Mouse (Mus musculus): ENCODE results near the gene Angptl4. TPM values are rescaled to one million over a fixed set of nuclear protein-coding genes. Genes with fewer than 3 reads are reported as not detected.
A peak's percentile ranks its signal among the peaks of the same experiment; 100 is the strongest.
"Not testable (repeated sequence)": the region's sequence is repeated elsewhere in the genome, so short reads cannot be mapped to it uniquely, and the experiment has no call there.

Angptl4 gene
- 43.2 and 43.7 TPM in 2 replicates for polyA plus RNA-seq (2016; fragmentation: Nextera tagmentation; extraction: Ambion mirVana)

DNA sequence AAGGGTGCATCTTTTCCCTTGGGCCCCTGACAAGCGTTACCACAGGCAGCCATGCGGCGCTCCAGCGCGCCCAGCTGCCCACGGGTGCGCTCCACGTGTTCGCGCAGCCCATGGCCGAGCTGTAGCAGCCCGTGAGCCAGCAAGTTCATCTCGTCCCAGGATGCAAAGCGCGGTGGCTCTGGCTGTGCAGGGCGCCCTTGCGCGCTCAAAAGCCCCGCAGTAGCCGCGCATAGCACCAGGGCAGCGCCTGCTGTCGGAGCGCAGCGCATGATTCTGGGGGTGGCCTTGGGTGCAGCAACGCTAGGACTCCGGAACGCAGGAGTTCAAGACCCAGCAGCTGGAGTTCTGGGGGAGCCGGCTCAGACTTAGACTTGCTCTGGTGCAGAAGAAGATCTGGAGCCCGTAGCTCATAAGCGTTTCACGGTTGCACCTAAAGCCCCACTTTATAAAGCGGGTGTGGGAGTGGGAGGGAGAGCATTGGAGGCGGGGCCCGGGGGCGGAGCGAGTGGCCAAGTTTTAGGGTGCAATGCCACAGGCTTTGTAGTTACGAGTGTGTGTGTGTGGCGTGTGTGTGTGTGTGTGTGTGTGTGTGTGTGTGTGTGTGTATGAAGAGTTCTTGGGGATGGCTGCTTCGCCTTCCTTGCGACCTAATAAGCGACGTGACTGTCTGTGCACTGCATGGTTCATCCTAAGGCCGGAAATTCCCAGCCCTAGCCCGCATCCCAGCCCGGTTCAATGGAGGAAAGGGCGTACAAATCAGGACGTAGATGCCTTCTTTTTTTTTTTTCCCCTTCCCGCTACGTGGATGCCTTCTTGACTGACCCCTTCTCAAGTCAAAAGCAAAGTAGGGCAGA is at the start of gene Angptl4:
Gene Angptl4, minus strand, starts transcription at position 707 of the 854 bp plus-strand sequence.
- peak; percentile 60 for ATAC-seq (ENCODE audit: insufficient number of reproducible peaks, insufficient read depth, low FRiP score, low TSS enrichment, low read depth)
- 2% methylated on average over 50 of the region's 50 CpGs for WGBS
- peaks cover 51% of the 10 kb centered on the region for H3K4me1 ChIP-seq (replicated peaks)

DNA sequence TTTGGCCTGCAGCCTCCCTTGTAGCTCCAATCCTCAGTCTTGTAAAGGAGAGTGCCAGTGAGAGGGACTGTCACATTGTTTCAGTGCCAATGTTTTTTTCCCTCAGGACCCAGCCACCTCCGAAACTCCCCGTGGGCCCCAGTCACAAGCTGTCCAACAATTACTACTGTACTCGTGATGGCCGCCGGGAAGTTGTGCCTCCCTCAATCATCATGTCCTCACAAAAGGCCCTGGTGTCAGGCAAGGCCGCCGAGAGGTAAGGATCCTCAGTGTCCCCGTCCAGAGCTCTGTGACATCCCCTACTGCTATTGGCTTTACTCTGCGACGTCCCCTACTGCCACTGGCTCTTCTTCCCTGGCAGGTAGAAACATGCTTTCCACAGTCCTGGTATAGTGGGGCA is 47.9 kb upstream of the Angptl4 start:
- peaks cover 75% of the 10 kb centered on the region for H3K36me3 ChIP-seq
- 93% methylated on average over 10 of the region's 10 CpGs for WGBS
- no peak overlapping the region for H3K4me2 ChIP-seq
- H3K4me3 ChIP-seq (replicated peaks), result no peak overlapping the region
- no peak overlapping the region for H3K9ac ChIP-seq (replicated peaks)
- H3K27me3 ChIP-seq, result no peaks in the 10 kb centered on the region
- ATAC-seq (ENCODE audit: insufficient number of reproducible peaks, insufficient read depth, low FRiP score, low TSS enrichment, low read depth), result no peak
- H3K4me1 ChIP-seq (replicated peaks), result peaks cover 10% of the 10 kb centered on the region
- H3K9me3 ChIP-seq, result no peaks in the 10 kb centered on the region
- no peak overlapping the region for H3K27ac ChIP-seq

More for the DNA sequence above, at the start of gene Angptl4:
- Histone ChIP-seq H3K27me3 (no peaks in the 10 kb centered on the region), H3K9ac (replicated peaks) (peak within 1 kb of the TSS; percentile 66), H3K27ac (peak within 1 kb of the TSS; percentile 98), H3K4me3 (replicated peaks) (peak within 1 kb of the TSS; percentile 54), H3K4me2 (peak within 1 kb of the TSS; percentile 81), H3K36me3 (peaks cover 22% of the 10 kb centered on the region), H3K9me3 (no peaks in the 10 kb centered on the region)

DNA sequence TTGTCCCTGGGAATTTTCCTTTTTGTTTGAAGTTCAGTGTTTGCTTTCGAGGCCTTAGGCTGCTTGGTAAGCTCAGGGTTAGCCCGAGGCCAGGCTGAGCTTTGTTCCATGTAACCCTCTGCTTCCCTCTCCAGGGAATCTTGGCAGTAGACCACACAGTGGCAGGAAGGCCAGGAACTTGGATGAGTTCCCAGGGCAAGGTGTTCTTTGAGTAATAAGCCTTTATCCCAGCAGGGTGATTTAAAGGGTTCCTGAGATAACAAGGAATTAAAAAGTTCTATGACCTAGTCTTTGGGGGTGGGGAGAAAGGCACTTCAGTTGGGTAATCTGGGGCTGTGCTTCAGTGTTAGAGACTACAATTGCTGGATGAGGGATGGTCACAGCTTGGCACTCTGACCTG is 47.3 kb upstream of the Angptl4 start:
- WGBS, result 79% methylated on average over 2 of the region's 2 CpGs
- peaks cover 68% of the 10 kb centered on the region for H3K36me3 ChIP-seq

DNA sequence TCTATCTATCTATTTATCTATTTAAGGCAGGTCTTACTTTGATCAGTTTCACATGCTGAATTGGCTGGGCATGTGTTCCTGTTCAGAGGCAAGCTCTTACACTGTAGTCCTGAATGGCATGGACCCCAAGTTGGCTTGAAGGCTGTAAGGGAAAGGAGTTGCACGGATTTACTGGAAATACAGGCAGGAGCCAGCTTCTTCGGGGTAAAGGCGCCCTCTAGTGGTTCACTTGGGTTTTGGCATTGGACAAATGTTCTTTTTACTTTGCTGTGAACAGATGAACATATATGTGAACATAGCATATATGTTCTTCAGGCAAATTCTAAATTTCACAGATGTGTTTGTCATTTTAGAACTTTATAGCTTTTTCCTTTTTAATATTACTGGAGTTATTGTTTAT is 45.2 kb upstream of the Angptl4 start:
- Histone ChIP-seq H3K9me3 (no peaks in the 10 kb centered on the region), H3K27ac (no peak overlapping the region), H3K27me3 (no peaks in the 10 kb centered on the region), H3K36me3 (peaks cover 67% of the 10 kb centered on the region), H3K4me3 (replicated peaks) (no peak overlapping the region), H3K9ac (replicated peaks) (no peak overlapping the region), H3K4me1 (replicated peaks) (peaks cover 22% of the 10 kb centered on the region), H3K4me2 (no peak overlapping the region)
- under 1% methylated on average over 3 of the region's 3 CpGs for WGBS
- ATAC-seq (ENCODE audit: insufficient number of reproducible peaks, insufficient read depth, low FRiP score, low TSS enrichment, low read depth), result no peak

More for the DNA sequence above, 47.3 kb upstream of the Angptl4 start:
- Histone ChIP-seq H3K4me1 (replicated peaks) (peaks cover 10% of the 10 kb centered on the region), H3K4me3 (replicated peaks) (no peak overlapping the region), H3K27ac (no peak overlapping the region), H3K4me2 (no peak overlapping the region), H3K9ac (replicated peaks) (no peak overlapping the region), H3K9me3 (no peaks in the 10 kb centered on the region), H3K27me3 (no peaks in the 10 kb centered on the region)
- ATAC-seq (ENCODE audit: insufficient number of reproducible peaks, insufficient read depth, low FRiP score, low TSS enrichment, low read depth), result no peak

DNA sequence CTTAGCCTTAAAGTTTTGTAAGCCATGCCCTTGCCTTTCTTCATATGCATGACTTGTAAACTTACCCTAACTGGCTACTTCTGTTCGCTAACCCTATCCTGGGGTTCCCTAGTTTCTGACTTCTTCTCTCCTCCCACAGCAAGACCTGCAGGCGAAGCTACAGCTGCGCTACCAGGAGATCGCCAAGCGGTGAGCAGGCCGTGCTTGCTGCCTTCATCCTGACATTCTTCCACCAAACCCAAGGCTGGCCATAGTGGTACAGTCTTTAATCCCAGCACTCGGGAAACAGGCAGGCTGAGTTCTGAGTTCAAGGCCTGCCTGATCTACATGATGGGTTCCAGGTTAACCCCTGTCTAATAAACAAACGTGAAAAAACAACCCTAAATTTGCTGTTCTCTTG is 43.8 kb upstream of the Angptl4 start:
- no peaks in the 10 kb centered on the region for H3K9me3 ChIP-seq
- no peak for ATAC-seq (ENCODE audit: insufficient number of reproducible peaks, insufficient read depth, low FRiP score, low TSS enrichment, low read depth)
- peak overlapping the region; percentile 81; the same call in 1 of the 2 replicates for H3K9ac ChIP-seq (replicated peaks)
- H3K36me3 ChIP-seq, result peaks cover 67% of the 10 kb centered on the region
- peak overlapping the region; percentile 77 for H3K4me3 ChIP-seq (replicated peaks)
- peak overlapping the region; percentile 76 for H3K4me2 ChIP-seq
- H3K27me3 ChIP-seq, result no peaks in the 10 kb centered on the region
- 84% methylated on average over 8 of the region's 8 CpGs for WGBS
- peaks cover 26% of the 10 kb centered on the region for H3K4me1 ChIP-seq (replicated peaks)
- H3K27ac ChIP-seq, result no peak overlapping the region

DNA sequence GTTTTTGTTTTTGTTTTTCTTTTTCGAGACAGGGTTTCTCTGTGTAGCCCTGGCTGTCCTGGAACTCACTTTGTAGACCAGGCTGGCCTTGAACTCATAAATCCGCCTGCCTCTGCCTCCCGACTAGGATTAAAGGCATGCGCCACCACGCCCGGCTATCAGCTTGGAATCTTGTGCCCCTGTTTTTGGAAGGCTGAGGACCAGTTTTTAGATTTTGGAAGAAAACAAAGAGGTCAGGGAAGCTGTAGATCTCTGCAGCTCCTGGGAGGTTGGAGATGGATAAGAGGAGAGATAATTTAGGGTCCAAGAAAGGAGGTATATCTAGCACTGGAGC is 43.3 kb upstream of the Angptl4 start:
- ATAC-seq (ENCODE audit: insufficient number of reproducible peaks, insufficient read depth, low FRiP score, low TSS enrichment, low read depth); H3K9me3 ChIP-seq; H3K27me3 ChIP-seq: not testable (repeated sequence)
- peak overlapping the region; percentile 76 for H3K4me2 ChIP-seq
- peak overlapping the region; percentile 77 for H3K4me3 ChIP-seq (replicated peaks)
- H3K9ac ChIP-seq (replicated peaks), result peak overlapping the region; percentile 81
- H3K4me1 ChIP-seq (replicated peaks), result peaks cover 26% of the 10 kb centered on the region
- 4% methylated on average over 6 of the region's 6 CpGs for WGBS
- H3K36me3 ChIP-seq, result peaks cover 67% of the 10 kb centered on the region
- peak overlapping the region; percentile 92 for H3K27ac ChIP-seq

DNA sequence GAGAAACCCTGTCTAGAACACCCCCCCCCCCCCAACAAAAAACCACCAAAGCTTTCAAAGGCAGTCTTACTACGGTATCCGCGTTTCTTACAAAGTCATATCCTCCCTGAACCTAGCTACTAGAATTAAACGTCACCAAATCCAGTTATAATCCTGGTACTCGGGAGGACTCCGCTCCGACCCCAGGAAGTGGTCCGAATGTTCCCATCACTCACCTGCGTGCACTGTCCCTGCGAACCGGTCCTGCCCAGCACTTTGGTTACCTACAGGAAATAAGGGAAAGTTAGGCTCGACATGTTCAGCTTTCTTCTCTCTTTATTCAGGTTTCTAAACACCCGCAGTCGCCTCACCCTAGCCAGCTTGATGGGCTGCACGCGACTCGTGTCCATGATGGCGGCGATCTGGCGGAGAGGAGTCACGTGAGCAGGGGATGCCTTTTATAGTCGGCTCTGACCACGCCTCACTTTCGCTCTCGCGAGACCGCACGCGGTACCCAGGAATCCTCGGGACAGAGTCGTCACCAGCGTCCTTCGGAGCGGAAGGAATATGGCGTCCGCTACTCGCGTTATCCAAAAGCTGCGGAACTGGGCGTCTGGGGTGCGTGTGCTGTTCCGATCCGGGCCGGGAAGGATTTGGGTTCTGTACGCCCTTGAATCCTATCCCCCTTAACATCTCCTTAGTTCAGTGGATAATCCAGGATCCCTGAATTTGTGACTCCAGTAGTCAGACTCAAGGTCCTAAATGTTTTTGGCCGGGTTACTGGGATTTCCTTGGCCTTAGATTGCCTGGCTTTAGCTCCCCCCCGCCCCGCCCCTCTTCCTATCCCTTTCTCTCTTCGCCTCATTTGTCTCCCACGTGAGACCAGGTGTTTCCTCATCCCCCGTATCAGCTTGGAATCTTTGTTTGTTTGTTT is 42.7 kb upstream of the Angptl4 start, which contains the start of the genes Rps28 and Ndufa7:
Gene Rps28, minus strand, starts transcription at position 479 of the 913 bp plus-strand sequence.
Gene Ndufa7, plus strand, starts transcription at position 489 of the 913 bp plus-strand sequence.
- under 1% methylated on average over 51 of the region's 51 CpGs for WGBS
- Histone ChIP-seq H3K4me2 (peak within 1 kb of the TSS; percentile 79), H3K4me3 (replicated peaks) (peak within 1 kb of the TSS; percentile 77), H3K9me3 (no peaks in the 10 kb centered on the region), H3K27ac (peak within 1 kb of the TSS; percentile 92), H3K27me3 (no peaks in the 10 kb centered on the region), H3K4me1 (replicated peaks) (peaks cover 26% of the 10 kb centered on the region), H3K36me3 (peaks cover 67% of the 10 kb centered on the region), H3K9ac (replicated peaks) (peak within 1 kb of the TSS; percentile 85)
- ATAC-seq (ENCODE audit: insufficient number of reproducible peaks, insufficient read depth, low FRiP score, low TSS enrichment, low read depth), result peak; percentile 84

DNA sequence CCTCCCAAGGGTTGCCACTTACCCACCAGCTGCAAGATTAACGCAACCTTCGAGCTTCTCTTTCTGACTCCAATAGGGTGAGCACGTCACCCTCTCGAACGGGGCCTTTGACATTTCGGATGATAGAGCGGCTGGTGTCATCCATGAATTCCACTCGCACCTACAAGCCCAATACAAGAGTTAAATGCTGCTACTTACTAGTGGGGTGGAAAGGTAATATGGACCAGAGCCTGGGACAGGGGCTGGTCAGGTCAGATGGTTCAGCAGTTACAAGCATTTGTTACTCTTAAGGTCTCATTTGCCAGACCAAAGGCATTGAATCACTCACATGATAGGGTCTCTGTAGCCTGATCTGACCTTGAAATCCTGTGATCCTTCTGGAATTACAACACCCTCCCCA is 41.5 kb upstream of the Angptl4 start:
- not testable (repeated sequence) for H3K27me3 ChIP-seq; H3K9me3 ChIP-seq; H3K27ac ChIP-seq; ATAC-seq (ENCODE audit: insufficient number of reproducible peaks, insufficient read depth, low FRiP score, low TSS enrichment, low read depth)
- 87% methylated on average over 8 of the region's 8 CpGs for WGBS
- H3K4me1 ChIP-seq (replicated peaks), result peaks cover 32% of the 10 kb centered on the region
- peaks cover 67% of the 10 kb centered on the region for H3K36me3 ChIP-seq
- H3K4me2 ChIP-seq, result peak overlapping the region; percentile 79
- peak overlapping the region; percentile 85 for H3K9ac ChIP-seq (replicated peaks)
- peak overlapping the region; percentile 77 for H3K4me3 ChIP-seq (replicated peaks)

DNA sequence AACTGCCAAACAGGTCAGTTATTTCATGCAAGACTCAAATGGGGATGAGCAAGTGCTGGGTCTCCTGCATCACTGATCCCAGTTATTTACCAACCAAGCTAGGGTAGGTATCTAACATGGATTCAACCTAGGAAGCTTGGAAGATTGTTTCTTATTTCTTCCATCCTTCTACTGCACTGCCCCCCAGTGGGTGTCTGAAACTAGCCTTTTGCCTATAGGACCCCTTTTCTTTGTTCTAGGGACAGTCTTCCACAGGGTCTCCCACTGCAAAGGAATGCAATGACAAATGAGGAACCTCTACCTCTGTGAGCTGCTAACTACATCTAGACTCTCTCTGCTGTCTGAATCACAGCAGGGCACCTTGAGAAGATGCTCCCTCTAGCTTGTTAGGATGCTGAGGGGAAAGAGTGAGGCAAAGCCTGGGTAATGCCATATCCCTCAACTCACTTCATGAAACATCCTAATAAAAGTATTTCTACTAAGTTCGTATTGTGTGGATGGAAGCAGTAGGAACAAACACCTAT is 40.9 kb upstream of the Angptl4 start:
- Histone ChIP-seq H3K4me1 (replicated peaks) (peaks cover 37% of the 10 kb centered on the region), H3K4me2 (peak overlapping the region; percentile 79), H3K27ac (no peak overlapping the region), H3K4me3 (replicated peaks) (peak overlapping the region; percentile 77; the same call in 1 of the 2 replicates), H3K9me3 (no peaks in the 10 kb centered on the region), H3K36me3 (peaks cover 61% of the 10 kb centered on the region), H3K9ac (replicated peaks) (0 out of 2 replicates have a peak overlapping the region, but pooled peaks have one; percentile 31), H3K27me3 (no peaks in the 10 kb centered on the region)
- WGBS, result 82% methylated on average over 1 of the region's 1 CpGs
- ATAC-seq (ENCODE audit: insufficient number of reproducible peaks, insufficient read depth, low FRiP score, low TSS enrichment, low read depth), result no peak

DNA sequence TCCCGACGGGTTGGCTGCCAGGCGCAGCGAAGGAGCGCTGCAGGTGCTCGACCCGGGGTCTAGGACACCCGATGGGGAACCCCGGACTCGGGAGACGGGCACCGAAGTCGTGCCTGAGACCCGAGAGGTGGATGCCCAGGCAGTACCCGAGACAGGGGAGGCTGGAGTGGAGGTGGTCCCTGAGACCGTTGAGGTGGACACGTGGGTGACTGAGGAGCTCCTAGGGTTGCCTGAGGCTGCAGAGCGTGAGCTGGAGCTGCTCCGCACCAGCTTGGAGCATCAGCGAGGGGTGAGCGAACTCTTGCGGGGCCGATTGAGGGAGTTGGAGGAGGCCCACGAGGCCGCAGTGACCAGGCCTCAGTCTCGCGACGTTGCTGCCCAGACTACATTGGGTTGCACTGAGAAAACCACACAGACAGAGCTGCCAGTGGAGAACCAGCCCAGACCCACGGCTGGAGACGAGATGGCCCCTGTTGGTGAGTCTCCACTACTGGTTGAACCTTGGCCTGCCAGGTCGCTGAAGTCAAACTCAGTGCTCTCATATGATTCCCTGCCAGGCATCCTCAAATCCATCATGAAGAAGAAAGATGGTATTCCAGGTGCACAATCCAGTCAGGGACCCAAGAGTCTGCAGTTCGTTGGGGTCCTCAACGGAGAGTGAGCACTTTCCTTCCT is 36.5 kb upstream of the Angptl4 start:
- H3K27me3 ChIP-seq, result no peaks in the 10 kb centered on the region; the same call in 1 of the 2 replicates
- ATAC-seq (ENCODE audit: insufficient number of reproducible peaks, insufficient read depth, low FRiP score, low TSS enrichment, low read depth), result no peak; the same call in none of the 2 replicates
- H3K4me2 ChIP-seq, result peak overlapping the region; percentile 85
- H3K4me1 ChIP-seq (replicated peaks), result peaks cover 26% of the 10 kb centered on the region
- peak overlapping the region; percentile 75 for H3K9ac ChIP-seq (replicated peaks)
- peak overlapping the region; percentile 60 for H3K4me3 ChIP-seq (replicated peaks)
- 18% methylated on average over 33 of the region's 33 CpGs for WGBS
- peak overlapping the region; percentile 89 for H3K27ac ChIP-seq
- H3K36me3 ChIP-seq, result peaks cover 49% of the 10 kb centered on the region
- no peaks in the 10 kb centered on the region for H3K9me3 ChIP-seq
